Mouse (Mus musculus): Measurements from ENCODE around the gene Ttc9. TPM values are rescaled to one million over a fixed set of nuclear protein-coding genes. Genes with fewer than 3 reads are reported as not detected.

Ttc9 gene
- polyA plus RNA-seq, 1 experiment from 2014 or later, result 20.3 TPM

- no peaks in the 10 kb centered on the region for H3K9me3 ChIP-seq (ENCODE audit: control insufficient read depth, low read length)
- no peaks in the 10 kb centered on the region for H3K27me3 ChIP-seq (replicated peaks; ENCODE audit: control insufficient read depth, insufficient read depth, low read length)
- H3K27ac ChIP-seq (ENCODE audit: low read length), result no peak overlapping the region
- H3K4me3 ChIP-seq (replicated peaks; ENCODE audit: low read length), result no peak overlapping the region
- H3K4me1 ChIP-seq (replicated peaks; ENCODE audit: control insufficient read depth, insufficient read depth, low read length), result no peaks in the 10 kb centered on the region
- ATAC-seq, result no peak
- H3K4me2 ChIP-seq (ENCODE audit: low read length), result no peak overlapping the region
- 74% methylated on average over 7 of the region's 7 CpGs for WGBS
- H3K9ac ChIP-seq (replicated peaks; ENCODE audit: low read depth, low read length), result no peak overlapping the region
- H3K36me3 ChIP-seq (ENCODE audit: control insufficient read depth, insufficient read depth), result no peaks in the 10 kb centered on the region
Measured at GRCm38 (mm10) chr12:81679807-81680529, 48.9 kb downstream of the Ttc9 start.

DNA sequence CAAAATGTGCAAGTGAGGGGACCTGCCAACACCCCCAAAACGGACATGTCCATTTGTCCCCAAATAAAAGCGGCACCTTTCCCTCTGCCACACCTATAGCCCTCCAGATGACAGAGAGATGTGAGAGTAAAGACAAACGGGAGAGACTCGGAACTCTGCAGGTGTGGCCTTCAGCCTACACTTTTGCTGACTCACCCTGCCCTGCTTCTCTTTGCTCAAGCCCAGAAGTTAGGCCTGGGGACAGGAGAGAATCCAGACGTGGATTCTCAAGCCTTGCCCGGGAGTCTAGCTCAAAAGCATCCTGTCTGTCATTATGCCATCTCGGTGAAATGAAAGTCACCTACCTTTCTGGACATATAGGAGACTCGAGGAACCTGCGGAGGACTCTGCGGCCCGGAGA, 52.3 kb downstream of the Ttc9 start:
- H3K4me1 ChIP-seq (replicated peaks; ENCODE audit: control insufficient read depth, insufficient read depth, low read length), result peaks cover 9% of the 10 kb centered on the region
- H3K9ac ChIP-seq (replicated peaks; ENCODE audit: low read depth, low read length), result no peak overlapping the region
- H3K4me2 ChIP-seq (ENCODE audit: low read length), result no peak overlapping the region
- WGBS, result 74% methylated on average over 11 of the region's 11 CpGs
- ATAC-seq, result no peak
- H3K9me3 ChIP-seq (ENCODE audit: control insufficient read depth, low read length), result no peaks in the 10 kb centered on the region
- no peaks in the 10 kb centered on the region for H3K27me3 ChIP-seq (replicated peaks; ENCODE audit: control insufficient read depth, insufficient read depth, low read length)
- no peak overlapping the region for H3K4me3 ChIP-seq (replicated peaks; ENCODE audit: low read length)
- no peaks in the 10 kb centered on the region for H3K36me3 ChIP-seq (ENCODE audit: control insufficient read depth, insufficient read depth)
- H3K27ac ChIP-seq (ENCODE audit: low read length), result no peak overlapping the region

GRCm38 (mm10) chr12:81684096-81684495, 53.0 kb downstream of the Ttc9 start:
- Histone ChIP-seq H3K4me1 (replicated peaks; ENCODE audit: control insufficient read depth, insufficient read depth, low read length) (peaks cover 9% of the 10 kb centered on the region), H3K4me2 (ENCODE audit: low read length) (no peak overlapping the region), H3K36me3 (ENCODE audit: control insufficient read depth, insufficient read depth) (no peaks in the 10 kb centered on the region), H3K4me3 (replicated peaks; ENCODE audit: low read length) (no peak overlapping the region), H3K27ac (ENCODE audit: low read length) (no peak overlapping the region), H3K9me3 (ENCODE audit: control insufficient read depth, low read length) (no peaks in the 10 kb centered on the region), H3K9ac (replicated peaks; ENCODE audit: low read depth, low read length) (no peak overlapping the region), H3K27me3 (replicated peaks; ENCODE audit: control insufficient read depth, insufficient read depth, low read length) (no peaks in the 10 kb centered on the region)
- no peak for ATAC-seq
- 78% methylated on average over 6 of the region's 6 CpGs for WGBS

- H3K4me2 ChIP-seq (ENCODE audit: low read length), result no peak overlapping the region
- 16% methylated on average over 3 of the region's 3 CpGs for WGBS
- peaks cover 9% of the 10 kb centered on the region for H3K4me1 ChIP-seq (replicated peaks; ENCODE audit: control insufficient read depth, insufficient read depth, low read length)
- H3K9me3 ChIP-seq (ENCODE audit: control insufficient read depth, low read length), result no peaks in the 10 kb centered on the region
- H3K36me3 ChIP-seq (ENCODE audit: control insufficient read depth, insufficient read depth), result no peaks in the 10 kb centered on the region
- ATAC-seq, result no peak
- H3K27ac ChIP-seq (ENCODE audit: low read length), result no peak overlapping the region
- H3K27me3 ChIP-seq (replicated peaks; ENCODE audit: control insufficient read depth, insufficient read depth, low read length), result no peaks in the 10 kb centered on the region
- no peak overlapping the region for H3K9ac ChIP-seq (replicated peaks; ENCODE audit: low read depth, low read length)
- H3K4me3 ChIP-seq (replicated peaks; ENCODE audit: low read length), result no peak overlapping the region
Measured at GRCm38 (mm10) chr12:81685981-81686380, 54.9 kb downstream of the Ttc9 start.

DNA sequence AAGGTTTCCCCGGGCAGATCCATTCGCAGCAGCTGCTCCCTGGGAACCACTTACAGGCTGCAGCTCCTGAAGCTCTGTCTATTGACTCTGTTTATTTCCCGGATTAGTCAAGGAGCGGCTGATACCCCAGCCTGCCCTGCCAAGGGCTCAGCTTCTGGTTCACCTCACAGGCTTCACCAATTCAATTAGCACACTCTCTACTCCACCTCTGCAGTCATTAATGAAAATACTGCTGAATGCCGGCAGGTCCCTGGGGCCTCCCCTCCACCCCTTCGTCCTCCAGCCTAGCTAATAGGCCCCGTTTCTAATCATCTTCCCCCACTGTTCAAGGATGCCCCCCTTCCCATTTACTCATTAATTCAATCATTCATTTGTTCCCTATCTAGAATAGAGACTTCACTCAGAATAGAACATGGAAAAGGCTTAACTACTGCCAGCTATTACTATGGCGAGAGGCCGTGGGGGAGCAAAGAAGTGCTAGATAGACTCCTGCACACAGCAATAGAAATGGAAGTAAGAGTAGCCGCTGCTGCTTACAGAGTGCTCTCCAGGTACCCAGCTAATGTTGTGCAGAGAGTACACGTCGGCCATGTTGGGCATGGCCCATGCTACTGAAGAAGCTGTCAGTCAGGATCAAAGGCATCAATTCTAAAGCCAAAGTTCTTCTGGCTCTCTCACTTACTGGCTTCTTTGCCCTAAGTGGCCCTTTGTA, 55.5 kb downstream of the Ttc9 start:
- Histone ChIP-seq H3K4me3 (replicated peaks; ENCODE audit: low read length) (no peak overlapping the region), H3K9me3 (ENCODE audit: control insufficient read depth, low read length) (no peaks in the 10 kb centered on the region), H3K4me2 (ENCODE audit: low read length) (no peak overlapping the region), H3K27ac (ENCODE audit: low read length) (no peak overlapping the region), H3K9ac (replicated peaks; ENCODE audit: low read depth, low read length) (no peak overlapping the region), H3K36me3 (ENCODE audit: control insufficient read depth, insufficient read depth) (no peaks in the 10 kb centered on the region), H3K4me1 (replicated peaks; ENCODE audit: control insufficient read depth, insufficient read depth, low read length) (peaks cover 9% of the 10 kb centered on the region), H3K27me3 (replicated peaks; ENCODE audit: control insufficient read depth, insufficient read depth, low read length) (no peaks in the 10 kb centered on the region)
- WGBS, result 3% methylated on average over 12 of the region's 12 CpGs
- peak; percentile 49 for ATAC-seq

DNA sequence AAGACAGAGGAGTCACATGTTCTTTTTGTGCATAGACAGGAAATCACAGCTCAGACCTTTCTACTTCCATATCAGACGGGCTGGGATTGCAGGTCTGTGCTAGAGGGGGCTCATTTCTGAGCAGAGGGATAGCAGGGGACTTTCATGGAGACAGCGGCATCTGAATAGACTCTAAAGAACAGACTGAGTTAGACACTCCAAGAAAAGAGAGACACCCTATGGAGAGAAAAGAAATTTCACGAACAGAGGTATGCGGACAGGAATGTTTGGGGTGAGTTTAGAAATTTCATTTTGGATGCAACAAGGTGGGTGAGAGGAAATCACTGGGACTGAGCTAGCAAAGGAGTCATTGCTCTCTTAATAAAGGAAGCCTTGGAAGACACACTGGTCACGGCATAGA, 56.8 kb downstream of the Ttc9 start:
- no peak overlapping the region for H3K9ac ChIP-seq (replicated peaks; ENCODE audit: low read depth, low read length)
- no peak overlapping the region for H3K27ac ChIP-seq (ENCODE audit: low read length)
- no peaks in the 10 kb centered on the region for H3K9me3 ChIP-seq (ENCODE audit: control insufficient read depth, low read length)
- no peaks in the 10 kb centered on the region for H3K27me3 ChIP-seq (replicated peaks; ENCODE audit: control insufficient read depth, insufficient read depth, low read length)
- H3K4me2 ChIP-seq (ENCODE audit: low read length), result no peak overlapping the region
- H3K4me1 ChIP-seq (replicated peaks; ENCODE audit: control insufficient read depth, insufficient read depth, low read length), result peaks cover 9% of the 10 kb centered on the region
- no peak overlapping the region for H3K4me3 ChIP-seq (replicated peaks; ENCODE audit: low read length)
- 80% methylated on average over 5 of the region's 5 CpGs for WGBS
- no peak for ATAC-seq
- no peaks in the 10 kb centered on the region for H3K36me3 ChIP-seq (ENCODE audit: control insufficient read depth, insufficient read depth)

- 83% methylated on average over 4 of the region's 4 CpGs for WGBS
Measured at GRCm38 (mm10) chr12:81688537-81688936, 57.5 kb downstream of the Ttc9 start.

DNA sequence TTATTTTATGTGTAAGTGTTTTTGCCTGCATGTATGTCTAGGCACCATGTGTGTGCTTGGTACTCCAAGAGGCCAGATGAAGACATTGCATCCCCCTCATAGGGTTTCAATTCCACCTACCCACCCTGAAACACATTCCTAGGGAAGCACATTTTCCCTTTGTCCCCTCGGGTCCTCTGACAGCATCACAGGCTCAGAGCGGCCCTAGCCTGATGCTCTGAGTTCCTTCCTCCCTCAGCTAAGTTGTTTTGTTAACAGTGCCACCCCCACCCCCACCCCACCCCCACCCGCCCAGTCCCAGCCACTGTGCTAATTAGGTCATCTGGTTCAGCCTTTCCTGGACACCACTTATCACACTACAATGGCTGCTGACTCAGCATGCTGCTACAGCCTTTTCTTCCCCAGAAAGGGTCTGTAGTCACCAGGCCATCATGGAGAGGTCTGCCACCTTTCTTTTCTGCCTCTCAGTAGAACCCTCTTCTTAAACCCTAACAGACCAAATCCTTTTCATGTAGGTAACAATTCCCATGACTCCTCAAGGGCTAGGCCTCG, 58.5 kb downstream of the Ttc9 start:
- Histone ChIP-seq H3K27ac (ENCODE audit: low read length) (no peak overlapping the region), H3K9me3 (ENCODE audit: control insufficient read depth, low read length) (no peaks in the 10 kb centered on the region), H3K9ac (replicated peaks; ENCODE audit: low read depth, low read length) (no peak overlapping the region), H3K27me3 (replicated peaks; ENCODE audit: control insufficient read depth, insufficient read depth, low read length) (no peaks in the 10 kb centered on the region), H3K36me3 (ENCODE audit: control insufficient read depth, insufficient read depth) (no peaks in the 10 kb centered on the region), H3K4me2 (ENCODE audit: low read length) (no peak overlapping the region), H3K4me3 (replicated peaks; ENCODE audit: low read length) (no peak overlapping the region), H3K4me1 (replicated peaks; ENCODE audit: control insufficient read depth, insufficient read depth, low read length) (peaks cover 9% of the 10 kb centered on the region)
- no peak for ATAC-seq
- 9% methylated on average over 4 of the region's 4 CpGs for WGBS

More at GRCm38 (mm10) chr12:81688537-81688936, 57.5 kb downstream of the Ttc9 start:
- peaks cover 9% of the 10 kb centered on the region for H3K4me1 ChIP-seq (replicated peaks; ENCODE audit: control insufficient read depth, insufficient read depth, low read length)
- no peak overlapping the region for H3K27ac ChIP-seq (ENCODE audit: low read length)
- no peaks in the 10 kb centered on the region for H3K9me3 ChIP-seq (ENCODE audit: control insufficient read depth, low read length)
- no peak overlapping the region for H3K9ac ChIP-seq (replicated peaks; ENCODE audit: low read depth, low read length)
- H3K36me3 ChIP-seq (ENCODE audit: control insufficient read depth, insufficient read depth), result no peaks in the 10 kb centered on the region
- no peak overlapping the region for H3K4me3 ChIP-seq (replicated peaks; ENCODE audit: low read length)
- H3K27me3 ChIP-seq (replicated peaks; ENCODE audit: control insufficient read depth, insufficient read depth, low read length), result no peaks in the 10 kb centered on the region
- H3K4me2 ChIP-seq (ENCODE audit: low read length), result no peak overlapping the region
- ATAC-seq, result no peak

- H3K27ac ChIP-seq (ENCODE audit: low read length), result no peak overlapping the region
- H3K36me3 ChIP-seq (ENCODE audit: control insufficient read depth, insufficient read depth), result no peaks in the 10 kb centered on the region
Measured at GRCm38 (mm10) chr12:81690111-81690510, 59.1 kb downstream of the Ttc9 start.

More at GRCm38 (mm10) chr12:81690111-81690510, 59.1 kb downstream of the Ttc9 start:
- H3K4me3 ChIP-seq (replicated peaks; ENCODE audit: low read length), result no peak overlapping the region
- no peak overlapping the region for H3K4me2 ChIP-seq (ENCODE audit: low read length)
- no peaks in the 10 kb centered on the region for H3K27me3 ChIP-seq (replicated peaks; ENCODE audit: control insufficient read depth, insufficient read depth, low read length)
- H3K9ac ChIP-seq (replicated peaks; ENCODE audit: low read depth, low read length), result no peak overlapping the region
- no peaks in the 10 kb centered on the region for H3K9me3 ChIP-seq (ENCODE audit: control insufficient read depth, low read length)
- ATAC-seq, result no peak
- peaks cover 9% of the 10 kb centered on the region for H3K4me1 ChIP-seq (replicated peaks; ENCODE audit: control insufficient read depth, insufficient read depth, low read length)
- WGBS, result 91% methylated on average over 15 of the region's 15 CpGs

Measured in forebrain, embryonic 16.5 days (tissue).